Mouse (Mus musculus) granulocyte monocyte progenitor cell, adult 5-6 weeks (primary cell): ENCODE data around the gene Spata31. TPM values are rescaled to one million over a fixed set of nuclear protein-coding genes. Genes with fewer than 3 reads are reported as not detected.

Experiments
- ATAC-seq: replicated peaks from 2 replicates; pipeline ENCODE4 v1.8.0; 2016; ENCODE audit warnings: mild to moderate bottlenecking, moderate TSS enrichment, inconsistent platforms; ENCODE audit not compliant: poor library complexity, severe bottlenecking
- total RNA-seq, 2 experiments: library from RNA; stranded (forward) in 1 of 2; stranded (reverse) in 1 of 2; fragments of 200-712, 200-1000 nt in 1 of 2; fragments of >200 nt in 1 of 2; fragmentation: Nextera tagmentation in 1 of 2; gene quantifications; 2 replicates each; pipeline ENCODE4 v1.2.3; 2014 to 2017

Gene Spata31
- total RNA-seq (2014; fragmentation: Nextera tagmentation) (not detected in 2 replicates), total RNA-seq (2017) (not detected in 2 replicates)

DNA sequence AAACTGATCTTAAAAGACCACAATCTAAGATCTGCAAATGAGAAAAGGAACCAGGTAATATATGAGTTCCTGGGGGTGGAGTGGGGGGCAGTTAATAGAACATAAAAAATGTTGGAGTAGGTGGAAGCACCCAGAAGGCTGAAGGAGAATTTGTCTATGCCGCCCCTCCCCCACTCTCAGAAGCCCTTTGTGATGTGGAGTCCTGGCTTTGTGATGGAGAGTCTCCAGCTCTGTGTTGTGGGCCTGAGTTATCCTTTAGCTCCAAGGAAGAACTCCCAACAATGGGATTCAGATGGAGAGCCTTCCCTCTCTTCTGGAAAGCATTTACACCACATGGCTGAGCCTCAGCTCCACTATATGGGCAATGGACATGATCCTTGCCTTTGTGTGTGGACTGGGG lies at the start of gene Spata31:
Gene Spata31 (plus strand): TSS at position 216 of the 400 bp plus-strand sequence.
- no peak for ATAC-seq

DNA sequence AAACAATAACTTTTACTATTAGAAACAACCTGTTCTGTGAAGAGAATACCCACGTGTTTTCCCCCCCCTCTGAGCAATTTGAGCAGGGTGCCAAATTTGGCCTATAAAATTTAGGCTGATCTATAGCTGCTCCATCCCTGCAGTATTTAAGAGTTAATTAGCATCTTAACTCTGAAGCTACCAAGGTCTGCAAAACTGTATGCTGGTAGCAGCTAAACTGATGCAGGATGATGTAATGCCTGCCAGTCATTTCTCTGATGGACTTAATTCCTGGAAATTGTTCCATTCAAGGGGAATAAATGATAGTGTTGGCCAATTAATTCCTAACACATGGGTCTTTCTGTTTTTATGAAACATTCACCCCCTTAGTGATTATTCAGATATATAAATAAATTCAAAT lies 14.1 kb upstream of the Spata31 start:
- no peak for ATAC-seq

DNA sequence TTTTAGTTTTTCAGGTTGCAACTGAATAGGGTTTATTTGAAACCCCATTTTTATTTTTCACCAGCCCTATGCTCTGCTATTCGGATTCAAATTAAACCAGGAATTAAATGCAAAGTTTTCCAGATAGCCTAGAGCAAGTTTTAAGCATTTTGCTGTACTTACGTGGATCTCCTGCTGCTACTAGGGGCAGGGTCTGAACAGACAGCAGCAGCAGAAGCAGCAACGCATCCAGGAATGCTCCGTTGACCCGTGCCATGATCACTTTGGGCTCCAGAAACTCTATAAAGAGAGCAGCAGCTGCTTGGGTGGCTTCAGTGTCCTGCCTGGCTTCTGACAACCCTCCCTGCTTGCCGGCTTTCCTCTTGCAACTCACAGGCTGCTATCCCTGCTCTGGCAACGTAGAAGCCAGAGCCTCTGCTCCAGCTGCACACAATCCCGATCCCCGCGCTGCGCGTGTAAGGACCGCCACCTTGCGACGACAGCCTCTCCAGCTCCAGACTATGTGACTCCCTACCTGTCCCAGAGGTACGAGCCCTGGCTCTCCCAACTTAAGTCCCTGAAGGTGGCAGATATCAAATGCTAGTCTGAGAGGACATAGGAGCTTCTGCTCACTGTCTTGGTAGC lies 13.5 kb upstream of the Spata31 start, which contains the start of gene Cntnap3:
Gene Cntnap3 (minus strand): TSS at position 371 of the 624 bp plus-strand sequence.
- ATAC-seq, result no peak

Other genes with a start within 250 kb of the Spata31 start
- gene Cntnap3, start 13.5 kb upstream of the Spata31 start, total RNA-seq (2014; fragmentation: Nextera tagmentation), result not detected in 2 replicates
- not detected in 2 replicates for gene Cntnap3, start 13.5 kb upstream of the Spata31 start, total RNA-seq (2017)
- gene Spata31d1c, start 115.7 kb downstream of the Spata31 start, total RNA-seq (2014; fragmentation: Nextera tagmentation), result not detected in 2 replicates
- not detected in 2 replicates for gene Spata31d1c, start 115.7 kb downstream of the Spata31 start, total RNA-seq (2017)
- not detected in 2 replicates for gene Prss47, start 135.4 kb downstream of the Spata31 start, total RNA-seq (2014; fragmentation: Nextera tagmentation)
- not detected in 2 replicates for gene Prss47, start 135.4 kb downstream of the Spata31 start, total RNA-seq (2017)
- 46.0 and 55.2 TPM in 2 replicates for gene Mfsd14b, start 195.6 kb downstream of the Spata31 start, total RNA-seq (2014; fragmentation: Nextera tagmentation)
- 79.6 and 108 TPM in 2 replicates for gene Mfsd14b, start 195.6 kb downstream of the Spata31 start, total RNA-seq (2017)
- gene Olfr465-ps1, start 220.7 kb downstream of the Spata31 start, total RNA-seq (2014; fragmentation: Nextera tagmentation), result not detected in 2 replicates
- not detected in 2 replicates for gene Olfr465-ps1, start 220.7 kb downstream of the Spata31 start, total RNA-seq (2017)
- not detected in 2 replicates for gene Olfr466, start 232.8 kb downstream of the Spata31 start, total RNA-seq (2014; fragmentation: Nextera tagmentation)
- not detected in 2 replicates for gene Olfr466, start 232.8 kb downstream of the Spata31 start, total RNA-seq (2017)